Comparison of ENCODE assay signal across 19 mouse cellular contexts in genomic region chr5:20930430-20930829, GRCm38 (mm10). TPM values are rescaled to one million over a fixed set of nuclear protein-coding genes. Genes with fewer than 3 reads are reported as not detected.
DNase-seq lines count a peak whose midpoint lies in the region; ATAC-seq lines count a peak whose summit lies in the region.
"Had no signal": no experiment of that assay in that cellular context is flagged by ENCODE, and none has a peak within 500 bp of the region (broad histone marks: within the 10 kb centered on the region; RNA-seq: fewer than 3 reads in every experiment).

No protein-coding gene starts in this region.

- H3K36me3 ChIP-seq in heart, embryonic 12.5 days = peaks cover 5% of the 10 kb centered on the region
- H3K36me3 ChIP-seq in liver, embryonic 16.5 days (ENCODE audit: control insufficient read depth, insufficient read depth) = no peaks in the 10 kb centered on the region

- ATAC-seq in heart, embryonic 12.5 days (ENCODE audit: insufficient number of reproducible peaks, low FRiP score) = no peak
- peak; percentile 33; the same call in 1 of the 2 replicates for ATAC-seq in liver, embryonic 16.5 days (ENCODE audit: low read depth)
- ATAC-seq: forebrain, embryonic 16.5 days; hindbrain, embryonic 16.5 days had no signal

- H3K4me2 ChIP-seq in heart, embryonic 12.5 days = no peak overlapping the region
- no peak overlapping the region for H3K4me2 ChIP-seq in liver, embryonic 16.5 days (ENCODE audit: low read depth, low read length)

- peak overlapping the region; percentile 66; the same call in 1 of the 2 replicates for H3K27ac ChIP-seq in heart, embryonic 12.5 days (ENCODE audit: poor library complexity, severe bottlenecking)
- no peak overlapping the region for H3K27ac ChIP-seq in liver, embryonic 16.5 days (ENCODE audit: low read length)
- H3K27ac ChIP-seq: kidney, postnatal 0 days; limb, embryonic 10.5 days; macrophage had no signal

- no peaks in the 10 kb centered on the region for H3K27me3 ChIP-seq in heart, embryonic 12.5 days (replicated peaks)
- no peaks in the 10 kb centered on the region for H3K27me3 ChIP-seq in liver, embryonic 16.5 days (ENCODE audit: control insufficient read depth, insufficient read depth, low read depth, low read length)

- no peaks in the 10 kb centered on the region for H3K9me3 ChIP-seq in heart, embryonic 12.5 days (replicated peaks)
- H3K9me3 ChIP-seq in liver, embryonic 16.5 days (replicated peaks; ENCODE audit: control insufficient read depth, low read length) = no peaks in the 10 kb centered on the region
- H3K9me3 ChIP-seq: limb, embryonic 10.5 days had no signal

- DNase-seq in heart, adult 11 months = no peak
- DNase-seq in A20 (ENCODE audit: low read depth, low spot score) = peak; percentile 66
- DNase-seq in ZHBTc4 (ENCODE audit: low read depth, low spot score) = peak; percentile 32
- DNase-seq in spleen, adult 12 weeks (ENCODE audit: low spot score) = no peak
- DNase-seq in left cerebral cortex, postnatal 14 days (ENCODE audit: low spot score in 2 of 2) = no peak
- no peak for DNase-seq in lung, postnatal 10 days
- DNase-seq: B cell, adult 2 months; cerebellum, postnatal 25 days; kidney, adult 11 months; lung, adult 2 months; midbrain, embryonic 14.5 days; retina, postnatal 1 day had no signal

- H3K4me1 ChIP-seq in heart, embryonic 12.5 days (replicated peaks) = peaks cover 27% of the 10 kb centered on the region
- H3K4me1 ChIP-seq in liver, embryonic 16.5 days (ENCODE audit: control insufficient read depth, low read depth, low read length) = peaks cover 31% of the 10 kb centered on the region

- H3K9ac ChIP-seq in heart, embryonic 12.5 days = no peak overlapping the region
- H3K9ac ChIP-seq in liver, embryonic 16.5 days (ENCODE audit: low read depth, low read length) = no peak overlapping the region

- intact Hi-C loops in left cerebral cortex, postnatal 14 days (cut with DNase I) = no loop called here

- no peak overlapping the region for H3K4me3 ChIP-seq in heart, embryonic 12.5 days
- no peak overlapping the region for H3K4me3 ChIP-seq in liver, embryonic 16.5 days (ENCODE audit: low read depth, low read length)
- H3K4me3 ChIP-seq: limb, embryonic 10.5 days had no signal

RNA-seq across cellular contexts. Expression of gene Rsbn1l, which starts 25.8 kb away (rescaled TPM):
- 5.4 and 7.1 TPM in 2 replicates for polyA plus RNA-seq in heart, embryonic 12.5 days (2016; fragmentation: Nextera tagmentation; extraction: Ambion mirVana)
- 3.3 and 3.7 TPM in 2 replicates for polyA plus RNA-seq in liver, embryonic 16.5 days (2015; fragmentation: Nextera tagmentation; extraction: Ambion mirVana)
- total RNA-seq in left cerebral cortex, postnatal 14 days (2021) = 10 to 100 TPM; 13.7 to 14.7 TPM

RNA-seq across cellular contexts. Expression of gene Tmem60, which starts 48.4 kb away (rescaled TPM):
- polyA plus RNA-seq in heart, embryonic 12.5 days (2016; fragmentation: Nextera tagmentation; extraction: Ambion mirVana) = 50.4 and 51.1 TPM in 2 replicates
- 32.4 and 34.5 TPM in 2 replicates for polyA plus RNA-seq in liver, embryonic 16.5 days (2015; fragmentation: Nextera tagmentation; extraction: Ambion mirVana)
- total RNA-seq in left cerebral cortex, postnatal 14 days (2021) = 10 to 100 TPM; 22.0 to 23.3 TPM

RNA-seq across cellular contexts. Expression of gene Phtf2, which starts 48.5 kb away (rescaled TPM):
- 45.1 and 47.4 TPM in 2 replicates for polyA plus RNA-seq in heart, embryonic 12.5 days (2016; fragmentation: Nextera tagmentation; extraction: Ambion mirVana)
- 5.6 and 5.7 TPM in 2 replicates for polyA plus RNA-seq in liver, embryonic 16.5 days (2015; fragmentation: Nextera tagmentation; extraction: Ambion mirVana)
- total RNA-seq in left cerebral cortex, postnatal 14 days (2021) = 10 to 100 TPM; 23.2 to 24.9 TPM

Comparison
In these comparisons a context has a peak if more than half of its experiments do, and no peak if none do; other contexts are left out.
1. DNase-seq: peak in A20 (single experiment) and ZHBTc4 (single experiment); none in heart, adult 11 months (single experiment), spleen, adult 12 weeks (single experiment), left cerebral cortex, postnatal 14 days (0 of 2) and lung, postnatal 10 days (single experiment).